Mouse (Mus musculus): ENCODE results near the gene Zbtb5. TPM values are rescaled to one million over a fixed set of nuclear protein-coding genes. Genes with fewer than 3 reads are reported as not detected.
"Not testable (repeated sequence)": the region's sequence is repeated elsewhere in the genome, so short reads cannot be mapped to it uniquely, and the experiment has no call there.

Zbtb5 gene
- 45.7 and 48.7 TPM in 2 replicates for polyA plus RNA-seq (2014; fragmentation: Nextera tagmentation; extraction: Ambion mirVana)

- DNase-seq (ENCODE audit: low spot score) = peak; percentile 100
- H3K36me3 ChIP-seq (replicated peaks; ENCODE audit: control insufficient read depth, insufficient read depth) = no peaks in the 10 kb centered on the region
- peak within 1 kb of the TSS; percentile 84 for H3K9ac ChIP-seq
- H3K27ac ChIP-seq = peak within 1 kb of the TSS; percentile 94
- H3K4me1 ChIP-seq (replicated peaks; ENCODE audit: control insufficient read depth, insufficient read depth, low read length) = peaks cover 22% of the 10 kb centered on the region
- H3K4me2 ChIP-seq (replicated peaks) = peak within 1 kb of the TSS; percentile 81
- peak; percentile 99 for ATAC-seq (ENCODE audit: low FRiP score)
- H3K9me3 ChIP-seq (ENCODE audit: control insufficient read depth, low read length) = no peaks in the 10 kb centered on the region
- under 1% methylated on average over 55 of the region's 63 CpGs for WGBS
- H3K4me3 ChIP-seq (replicated peaks; ENCODE audit: low read length) = peak within 1 kb of the TSS; percentile 77
- no peaks in the 10 kb centered on the region for H3K27me3 ChIP-seq (ENCODE audit: control insufficient read depth, insufficient read depth, low read length)
These were observed at the start of gene Zbtb5 for GRCm38 (mm10) chr4:45012105-45012975. TSS of gene Zbtb5 (minus strand) at chr4:45012412.

- H3K9me3 ChIP-seq (ENCODE audit: control insufficient read depth, low read length) = no peaks in the 10 kb centered on the region
- ATAC-seq (ENCODE audit: low FRiP score) = no peak
- no peak overlapping the region for H3K4me2 ChIP-seq (replicated peaks)
- DNase-seq (ENCODE audit: low spot score) = no peak
- H3K27me3 ChIP-seq (ENCODE audit: control insufficient read depth, insufficient read depth, low read length) = no peaks in the 10 kb centered on the region
- WGBS = 88% methylated on average over 8 of the region's 8 CpGs
- no peaks in the 10 kb centered on the region for H3K4me1 ChIP-seq (replicated peaks; ENCODE audit: control insufficient read depth, insufficient read depth, low read length)
- peaks cover 62% of the 10 kb centered on the region for H3K36me3 ChIP-seq (replicated peaks; ENCODE audit: control insufficient read depth, insufficient read depth)
- H3K27ac ChIP-seq = no peak overlapping the region
- H3K9ac ChIP-seq = no peak overlapping the region
- no peak overlapping the region for H3K4me3 ChIP-seq (replicated peaks; ENCODE audit: low read length)
These were observed 43.2 kb upstream of the Zbtb5 start for GRCm38 (mm10) chr4:45055451-45055850.

GRCm38 (mm10) chr4:45054862-45055261 is 42.6 kb upstream of the Zbtb5 start:
- no peaks in the 10 kb centered on the region for H3K9me3 ChIP-seq (ENCODE audit: control insufficient read depth, low read length)
- DNase-seq (ENCODE audit: low spot score) (no peak), ATAC-seq (ENCODE audit: low FRiP score) (0 out of 2 replicates have a peak, but pooled peaks have one; percentile 34)

GRCm38 (mm10) chr4:45047956-45048355 is 35.7 kb upstream of the Zbtb5 start:
- Histone ChIP-seq H3K4me1 (replicated peaks; ENCODE audit: control insufficient read depth, insufficient read depth, low read length) (no peaks in the 10 kb centered on the region), H3K4me2 (replicated peaks) (no peak overlapping the region), H3K27me3 (ENCODE audit: control insufficient read depth, insufficient read depth, low read length) (no peaks in the 10 kb centered on the region), H3K4me3 (replicated peaks; ENCODE audit: low read length) (no peak overlapping the region), H3K36me3 (replicated peaks; ENCODE audit: control insufficient read depth, insufficient read depth) (peaks cover 70% of the 10 kb centered on the region), H3K9ac (no peak overlapping the region), H3K9me3 (ENCODE audit: control insufficient read depth, low read length) (no peaks in the 10 kb centered on the region), H3K27ac (peak overlapping the region; percentile 35; the same call in 1 of the 2 replicates)
- no peak for ATAC-seq (ENCODE audit: low FRiP score)
- WGBS = 81% methylated on average over 9 of the region's 9 CpGs
- no peak for DNase-seq (ENCODE audit: low spot score)

More at GRCm38 (mm10) chr4:45054862-45055261, 42.6 kb upstream of the Zbtb5 start:
- no peaks in the 10 kb centered on the region for H3K27me3 ChIP-seq (ENCODE audit: control insufficient read depth, insufficient read depth, low read length)
- H3K4me1 ChIP-seq (replicated peaks; ENCODE audit: control insufficient read depth, insufficient read depth, low read length) = no peaks in the 10 kb centered on the region
- H3K36me3 ChIP-seq (replicated peaks; ENCODE audit: control insufficient read depth, insufficient read depth) = peaks cover 62% of the 10 kb centered on the region
- H3K4me2 ChIP-seq (replicated peaks) = no peak overlapping the region
- 51% methylated on average over 3 of the region's 3 CpGs for WGBS
- no peak overlapping the region for H3K9ac ChIP-seq
- H3K27ac ChIP-seq = no peak overlapping the region
- no peak overlapping the region for H3K4me3 ChIP-seq (replicated peaks; ENCODE audit: low read length)

- WGBS = 85% methylated on average over 9 of the region's 9 CpGs
- DNase-seq (ENCODE audit: low spot score) (no peak), ATAC-seq (ENCODE audit: low FRiP score) (no peak)
- H3K4me1 ChIP-seq (replicated peaks; ENCODE audit: control insufficient read depth, insufficient read depth, low read length) = no peaks in the 10 kb centered on the region
- H3K36me3 ChIP-seq (replicated peaks; ENCODE audit: control insufficient read depth, insufficient read depth) = peaks cover 71% of the 10 kb centered on the region
- H3K9me3 ChIP-seq (ENCODE audit: control insufficient read depth, low read length) = no peaks in the 10 kb centered on the region
- H3K9ac ChIP-seq = no peak overlapping the region
- no peak overlapping the region for H3K4me3 ChIP-seq (replicated peaks; ENCODE audit: low read length)
- peak overlapping the region; percentile 35; the same call in 1 of the 2 replicates for H3K27ac ChIP-seq
- H3K27me3 ChIP-seq (ENCODE audit: control insufficient read depth, insufficient read depth, low read length) = no peaks in the 10 kb centered on the region
- H3K4me2 ChIP-seq (replicated peaks) = no peak overlapping the region
These were observed 35.2 kb upstream of the Zbtb5 start for GRCm38 (mm10) chr4:45047286-45047887.

GRCm38 (mm10) chr4:45046679-45047078 is 34.5 kb upstream of the Zbtb5 start:
- WGBS = 95% methylated on average over 5 of the region's 5 CpGs
- H3K36me3 ChIP-seq (replicated peaks; ENCODE audit: control insufficient read depth, insufficient read depth) = peaks cover 76% of the 10 kb centered on the region

GRCm38 (mm10) chr4:45040795-45041194 is 28.6 kb upstream of the Zbtb5 start:
- Histone ChIP-seq H3K4me3 (replicated peaks; ENCODE audit: low read length) (no peak overlapping the region), H3K9ac (no peak overlapping the region), H3K4me1 (replicated peaks; ENCODE audit: control insufficient read depth, insufficient read depth, low read length) (no peaks in the 10 kb centered on the region), H3K9me3 (ENCODE audit: control insufficient read depth, low read length) (no peaks in the 10 kb centered on the region), H3K36me3 (replicated peaks; ENCODE audit: control insufficient read depth, insufficient read depth) (peaks cover 77% of the 10 kb centered on the region), H3K27me3 (ENCODE audit: control insufficient read depth, insufficient read depth, low read length) (no peaks in the 10 kb centered on the region), H3K4me2 (replicated peaks) (no peak overlapping the region), H3K27ac (no peak overlapping the region)
- no peak for ATAC-seq (ENCODE audit: low FRiP score)
- no peak for DNase-seq (ENCODE audit: low spot score)
- WGBS = 86% methylated on average over 7 of the region's 7 CpGs

More at GRCm38 (mm10) chr4:45046679-45047078, 34.5 kb upstream of the Zbtb5 start:
- H3K4me3 ChIP-seq (replicated peaks; ENCODE audit: low read length) = no peak overlapping the region
- no peaks in the 10 kb centered on the region for H3K27me3 ChIP-seq (ENCODE audit: control insufficient read depth, insufficient read depth, low read length)
- H3K9me3 ChIP-seq (ENCODE audit: control insufficient read depth, low read length) = no peaks in the 10 kb centered on the region
- H3K4me1 ChIP-seq (replicated peaks; ENCODE audit: control insufficient read depth, insufficient read depth, low read length) = no peaks in the 10 kb centered on the region
- no peak overlapping the region for H3K4me2 ChIP-seq (replicated peaks)
- no peak for DNase-seq (ENCODE audit: low spot score)
- no peak for ATAC-seq (ENCODE audit: low FRiP score)
- no peak overlapping the region for H3K27ac ChIP-seq
- no peak overlapping the region for H3K9ac ChIP-seq

- H3K4me1 ChIP-seq (replicated peaks; ENCODE audit: control insufficient read depth, insufficient read depth, low read length); H3K4me2 ChIP-seq (replicated peaks); H3K27ac ChIP-seq; H3K9ac ChIP-seq; H3K9me3 ChIP-seq (ENCODE audit: control insufficient read depth, low read length); H3K4me3 ChIP-seq (replicated peaks; ENCODE audit: low read length); ATAC-seq (ENCODE audit: low FRiP score); DNase-seq (ENCODE audit: low spot score); H3K27me3 ChIP-seq (ENCODE audit: control insufficient read depth, insufficient read depth, low read length): not testable (repeated sequence)
- 94% methylated on average over 7 of the region's 7 CpGs for WGBS
- H3K36me3 ChIP-seq (replicated peaks; ENCODE audit: control insufficient read depth, insufficient read depth) = peaks cover 75% of the 10 kb centered on the region
These were observed 27.3 kb upstream of the Zbtb5 start for GRCm38 (mm10) chr4:45039546-45039945.

- DNase-seq (ENCODE audit: low spot score) = not testable (repeated sequence)
These were observed 26.7 kb upstream of the Zbtb5 start for GRCm38 (mm10) chr4:45038879-45039278.

More at GRCm38 (mm10) chr4:45038879-45039278, 26.7 kb upstream of the Zbtb5 start:
- H3K4me2 ChIP-seq (replicated peaks); H3K9me3 ChIP-seq (ENCODE audit: control insufficient read depth, low read length); H3K4me1 ChIP-seq (replicated peaks; ENCODE audit: control insufficient read depth, insufficient read depth, low read length); H3K9ac ChIP-seq; H3K27ac ChIP-seq; ATAC-seq (ENCODE audit: low FRiP score); H3K4me3 ChIP-seq (replicated peaks; ENCODE audit: low read length); H3K27me3 ChIP-seq (ENCODE audit: control insufficient read depth, insufficient read depth, low read length): not testable (repeated sequence)
- WGBS = 61% methylated on average over 8 of the region's 8 CpGs
- peaks cover 75% of the 10 kb centered on the region for H3K36me3 ChIP-seq (replicated peaks; ENCODE audit: control insufficient read depth, insufficient read depth)
